Mouse (Mus musculus): ENCODE data around the gene Arhgap45. TPM values are rescaled to one million over a fixed set of nuclear protein-coding genes. Genes with fewer than 3 reads are reported as not detected.

Gene Arhgap45
- polyA plus RNA-seq, 2 experiments: 3.4 to 12.8 TPM

- H3K9ac ChIP-seq (ENCODE audit: low read depth, low read length, severe bottlenecking): no peak overlapping the region
- 86% methylated on average over 6 of the region's 6 CpGs for WGBS
- H3K9me3 ChIP-seq (ENCODE audit: control insufficient read depth, low read length): peaks cover 13% of the 10 kb centered on the region
- no peak for TF ChIP-seq POLR2A (IDR thresholded peaks at IDR 0.05; ENCODE audit: borderline replicate concordance, extremely low read depth, insufficient read depth, insufficient read length)
- H3K4me1 ChIP-seq (ENCODE audit: control insufficient read depth, insufficient read depth, low read length): no peaks in the 10 kb centered on the region
- DNase-seq (ENCODE audit: low spot score): no peak
- peaks cover 42% of the 10 kb centered on the region for H3K27me3 ChIP-seq (ENCODE audit: control insufficient read depth, insufficient read depth, low read length)
- H3K36me3 ChIP-seq (ENCODE audit: control insufficient read depth, insufficient read depth, low read length): no peaks in the 10 kb centered on the region
- no peak overlapping the region for H3K4me3 ChIP-seq (replicated peaks; ENCODE audit: low read length)
- H3K27ac ChIP-seq (replicated peaks; ENCODE audit: low read depth, low read length): no peak overlapping the region
- no peak overlapping the region for H3K4me2 ChIP-seq (replicated peaks; ENCODE audit: low read depth, low read length, severe bottlenecking)
- ATAC-seq (ENCODE audit: low FRiP score, low read depth): no peak
Measured at GRCm38 (mm10) chr10:80011740-80012139, 4.7 kb upstream of the Arhgap45 start.

GRCm38 (mm10) chr10:80013609-80014008 is 2.8 kb upstream of the Arhgap45 start:
- peaks cover 13% of the 10 kb centered on the region for H3K9me3 ChIP-seq (ENCODE audit: control insufficient read depth, low read length)
- no peak overlapping the region for H3K27ac ChIP-seq (replicated peaks; ENCODE audit: low read depth, low read length)
- DNase-seq (ENCODE audit: low spot score): no peak
- no peak for ATAC-seq (ENCODE audit: low FRiP score, low read depth)
- H3K36me3 ChIP-seq (ENCODE audit: control insufficient read depth, insufficient read depth, low read length): no peaks in the 10 kb centered on the region
- no peak overlapping the region for H3K4me3 ChIP-seq (replicated peaks; ENCODE audit: low read length)
- H3K4me2 ChIP-seq (replicated peaks; ENCODE audit: low read depth, low read length, severe bottlenecking): no peak overlapping the region
- no peak for TF ChIP-seq POLR2A (IDR thresholded peaks at IDR 0.05; ENCODE audit: borderline replicate concordance, extremely low read depth, insufficient read depth, insufficient read length)
- no peak overlapping the region for H3K9ac ChIP-seq (ENCODE audit: low read depth, low read length, severe bottlenecking)
- H3K4me1 ChIP-seq (ENCODE audit: control insufficient read depth, insufficient read depth, low read length): no peaks in the 10 kb centered on the region
- peaks cover 42% of the 10 kb centered on the region for H3K27me3 ChIP-seq (ENCODE audit: control insufficient read depth, insufficient read depth, low read length)
- WGBS: 26% methylated on average over 24 of the region's 25 CpGs

- no peak for ATAC-seq (ENCODE audit: low FRiP score, low read depth)
- Histone ChIP-seq H3K4me1 (ENCODE audit: control insufficient read depth, insufficient read depth, low read length) (peaks cover 3% of the 10 kb centered on the region; the same call in 1 of the 2 replicates), H3K9ac (ENCODE audit: low read depth, low read length, severe bottlenecking) (no peak overlapping the region), H3K27me3 (ENCODE audit: control insufficient read depth, insufficient read depth, low read length) (peaks cover 42% of the 10 kb centered on the region), H3K9me3 (ENCODE audit: control insufficient read depth, low read length) (peaks cover 13% of the 10 kb centered on the region), H3K36me3 (ENCODE audit: control insufficient read depth, insufficient read depth, low read length) (no peaks in the 10 kb centered on the region), H3K4me3 (replicated peaks; ENCODE audit: low read length) (no peak overlapping the region), H3K4me2 (replicated peaks; ENCODE audit: low read depth, low read length, severe bottlenecking) (no peak overlapping the region), H3K27ac (replicated peaks; ENCODE audit: low read depth, low read length) (no peak overlapping the region)
- no peak for TF ChIP-seq POLR2A (IDR thresholded peaks at IDR 0.05; ENCODE audit: borderline replicate concordance, extremely low read depth, insufficient read depth, insufficient read length)
- 24% methylated on average over 27 of the region's 28 CpGs for WGBS
- no peak for DNase-seq (ENCODE audit: low spot score)
Measured at GRCm38 (mm10) chr10:80014484-80015290, 1.8 kb upstream of the Arhgap45 start.

- TF ChIP-seq POLR2A (IDR thresholded peaks at IDR 0.05; ENCODE audit: borderline replicate concordance, extremely low read depth, insufficient read depth, insufficient read length): no peak
- H3K4me1 ChIP-seq (ENCODE audit: control insufficient read depth, insufficient read depth, low read length): peaks cover 10% of the 10 kb centered on the region
- H3K27me3 ChIP-seq (ENCODE audit: control insufficient read depth, insufficient read depth, low read length): peaks cover 42% of the 10 kb centered on the region
Measured at GRCm38 (mm10) chr10:80015583-80015982, 870 bp upstream of the Arhgap45 start.

GRCm38 (mm10) chr10:80016931-80017330 is 478 bp downstream of the Arhgap45 start:
- DNase-seq (ENCODE audit: low spot score) (no peak), ATAC-seq (ENCODE audit: low FRiP score, low read depth) (no peak)
- H3K4me3 ChIP-seq (replicated peaks; ENCODE audit: low read length): no peak overlapping the region
- no peaks in the 10 kb centered on the region for H3K9me3 ChIP-seq (ENCODE audit: control insufficient read depth, low read length)
- H3K27ac ChIP-seq (replicated peaks; ENCODE audit: low read depth, low read length): no peak overlapping the region
- H3K4me2 ChIP-seq (replicated peaks; ENCODE audit: low read depth, low read length, severe bottlenecking): no peak overlapping the region
- no peak for TF ChIP-seq POLR2A (IDR thresholded peaks at IDR 0.05; ENCODE audit: borderline replicate concordance, extremely low read depth, insufficient read depth, insufficient read length)
- no peaks in the 10 kb centered on the region for H3K36me3 ChIP-seq (ENCODE audit: control insufficient read depth, insufficient read depth, low read length)
- H3K27me3 ChIP-seq (ENCODE audit: control insufficient read depth, insufficient read depth, low read length): peaks cover 39% of the 10 kb centered on the region
- H3K4me1 ChIP-seq (ENCODE audit: control insufficient read depth, insufficient read depth, low read length): peaks cover 10% of the 10 kb centered on the region
- 86% methylated on average over 10 of the region's 10 CpGs for WGBS
- H3K9ac ChIP-seq (ENCODE audit: low read depth, low read length, severe bottlenecking): no peak overlapping the region

More at GRCm38 (mm10) chr10:80015583-80015982, 870 bp upstream of the Arhgap45 start:
- WGBS: 69% methylated on average over 10 of the region's 10 CpGs
- no peak overlapping the region for H3K4me2 ChIP-seq (replicated peaks; ENCODE audit: low read depth, low read length, severe bottlenecking)
- DNase-seq (ENCODE audit: low spot score) (no peak), ATAC-seq (ENCODE audit: low FRiP score, low read depth) (no peak)
- H3K27ac ChIP-seq (replicated peaks; ENCODE audit: low read depth, low read length): no peak overlapping the region
- no peak overlapping the region for H3K4me3 ChIP-seq (replicated peaks; ENCODE audit: low read length)
- peaks cover 8% of the 10 kb centered on the region for H3K9me3 ChIP-seq (ENCODE audit: control insufficient read depth, low read length)
- H3K9ac ChIP-seq (ENCODE audit: low read depth, low read length, severe bottlenecking): no peak overlapping the region
- no peaks in the 10 kb centered on the region for H3K36me3 ChIP-seq (ENCODE audit: control insufficient read depth, insufficient read depth, low read length)
